Mouse (Mus musculus) heart, embryonic 13.5 days (tissue): ENCODE measurements around the gene Sertad1. TPM values are rescaled to one million over a fixed set of nuclear protein-coding genes. Genes with fewer than 3 reads are reported as not detected.
"Not testable (repeated sequence)": the region's sequence is repeated elsewhere in the genome, so short reads cannot be mapped to it uniquely, and the experiment has no call there.

ENCODE experiments used
- ATAC-seq: fragments of 200-750 bp; cut with Nextera tagmentation; 2 replicates; pipeline ENCODE4 v1.8.0; 2017; ENCODE audit warnings: moderate TSS enrichment; ENCODE audit not compliant: insufficient number of reproducible peaks, low FRiP score, low TSS enrichment; ENCODE audit errors: extremely low read depth
- H3K27ac ChIP-seq: fragments of 300-500 bp; sonication (generic); replicated peaks from 2 replicates; pipeline ENCODE4 v1.5.1; 2015; ENCODE audit warnings: moderate library complexity, mild to moderate bottlenecking, inconsistent platforms
- H3K27me3 ChIP-seq: fragments of 300-500 bp; sonication (generic); replicated peaks from 2 replicates; pipeline ENCODE4 v1.6.1; 2015; ENCODE audit warnings: mild to moderate bottlenecking, inconsistent platforms
- H3K36me3 ChIP-seq: fragments of 300-500 bp; sonication (generic); 2 replicates; pipeline ENCODE4 v1.6.1; 2015; ENCODE audit warnings: mild to moderate bottlenecking, inconsistent platforms
- H3K4me1 ChIP-seq: fragments of 300-500 bp; sonication (generic); 2 replicates; pipeline ENCODE4 v1.6.1; 2015; ENCODE audit warnings: inconsistent platforms
- H3K4me2 ChIP-seq: fragments of 300-500 bp; sonication (generic); 2 replicates; pipeline ENCODE4 v1.6.1; 2015; ENCODE audit warnings: inconsistent platforms, mild to moderate bottlenecking, moderate library complexity
- H3K4me3 ChIP-seq: fragments of 300-500 bp; sonication (generic); 2 replicates; pipeline ENCODE4 v1.5.1; 2015; ENCODE audit warnings: moderate library complexity, mild to moderate bottlenecking, inconsistent platforms
- H3K9ac ChIP-seq: fragments of 300-500 bp; sonication (generic); 2 replicates; pipeline ENCODE4 v1.6.1; 2015; ENCODE audit warnings: inconsistent platforms, mild to moderate bottlenecking, moderate library complexity
- H3K9me3 ChIP-seq: fragments of 300-500 bp; sonication (generic); 2 replicates; pipeline ENCODE4 v1.6.1; 2016; ENCODE audit warnings: inconsistent platforms
- WGBS: fragments of 180-500 bp; shearing (Covaris S2); methylation state at CpG from one replicate; pipeline ENCODE4 v1.1.7; 2015; ENCODE audit warnings: mixed read lengths; 5-methylcytosine and 5-hydroxymethylcytosine counted together
- polyA plus RNA-seq: library from polyadenylated mRNA; unstranded; fragments of >200 nt; fragmentation: Nextera tagmentation; extraction: Ambion mirVana; gene quantifications from 2 replicates; pipeline ENCODE4 v1.2.1, GENCODE M21; 2015

Gene Sertad1
- polyA plus RNA-seq, 1 experiment from 2014 or later: 32.3 TPM

- Histone ChIP-seq H3K9ac (peak overlapping the region; percentile 95), H3K27me3 (no peaks in the 10 kb centered on the region), H3K4me1 (peaks cover 52% of the 10 kb centered on the region), H3K9me3 (no peaks in the 10 kb centered on the region), H3K27ac (peak overlapping the region; percentile 99), H3K4me2 (peak overlapping the region; percentile 71), H3K4me3 (peak overlapping the region; percentile 85), H3K36me3 (peaks cover 17% of the 10 kb centered on the region)
- ATAC-seq: no peak
- WGBS: 3% methylated on average over 13 of the region's 13 CpGs
Measured at GRCm38 (mm10) chr7:27487740-27488268, 1.1 kb downstream of the Sertad1 start.

- peak overlapping the region; percentile 98 for H3K27ac ChIP-seq
- no peaks in the 10 kb centered on the region for H3K27me3 ChIP-seq
- H3K9me3 ChIP-seq: no peaks in the 10 kb centered on the region
- H3K4me3 ChIP-seq: peak overlapping the region; percentile 47
- H3K4me2 ChIP-seq: peak overlapping the region; percentile 71
- peaks cover 57% of the 10 kb centered on the region for H3K4me1 ChIP-seq
- H3K36me3 ChIP-seq: peaks cover 17% of the 10 kb centered on the region
- ATAC-seq: no peak
- H3K9ac ChIP-seq: peak overlapping the region; percentile 80; the same call in 1 of the 2 replicates
- WGBS: 89% methylated on average over 25 of the region's 25 CpGs
Measured at GRCm38 (mm10) chr7:27489270-27489869, 2.7 kb downstream of the Sertad1 start.

- no peak for ATAC-seq
- peak overlapping the region; percentile 80 for H3K9ac ChIP-seq
- WGBS: 22% methylated on average over 4 of the region's 4 CpGs
- H3K27me3 ChIP-seq: no peaks in the 10 kb centered on the region
- H3K4me3 ChIP-seq: peak overlapping the region; percentile 47
- H3K4me2 ChIP-seq: peak overlapping the region; percentile 71
- H3K4me1 ChIP-seq: peaks cover 57% of the 10 kb centered on the region
- H3K9me3 ChIP-seq: no peaks in the 10 kb centered on the region
- H3K36me3 ChIP-seq: peaks cover 17% of the 10 kb centered on the region
- peak overlapping the region; percentile 98 for H3K27ac ChIP-seq
Measured at GRCm38 (mm10) chr7:27490227-27490542, 3.5 kb downstream of the Sertad1 start.

DNA sequence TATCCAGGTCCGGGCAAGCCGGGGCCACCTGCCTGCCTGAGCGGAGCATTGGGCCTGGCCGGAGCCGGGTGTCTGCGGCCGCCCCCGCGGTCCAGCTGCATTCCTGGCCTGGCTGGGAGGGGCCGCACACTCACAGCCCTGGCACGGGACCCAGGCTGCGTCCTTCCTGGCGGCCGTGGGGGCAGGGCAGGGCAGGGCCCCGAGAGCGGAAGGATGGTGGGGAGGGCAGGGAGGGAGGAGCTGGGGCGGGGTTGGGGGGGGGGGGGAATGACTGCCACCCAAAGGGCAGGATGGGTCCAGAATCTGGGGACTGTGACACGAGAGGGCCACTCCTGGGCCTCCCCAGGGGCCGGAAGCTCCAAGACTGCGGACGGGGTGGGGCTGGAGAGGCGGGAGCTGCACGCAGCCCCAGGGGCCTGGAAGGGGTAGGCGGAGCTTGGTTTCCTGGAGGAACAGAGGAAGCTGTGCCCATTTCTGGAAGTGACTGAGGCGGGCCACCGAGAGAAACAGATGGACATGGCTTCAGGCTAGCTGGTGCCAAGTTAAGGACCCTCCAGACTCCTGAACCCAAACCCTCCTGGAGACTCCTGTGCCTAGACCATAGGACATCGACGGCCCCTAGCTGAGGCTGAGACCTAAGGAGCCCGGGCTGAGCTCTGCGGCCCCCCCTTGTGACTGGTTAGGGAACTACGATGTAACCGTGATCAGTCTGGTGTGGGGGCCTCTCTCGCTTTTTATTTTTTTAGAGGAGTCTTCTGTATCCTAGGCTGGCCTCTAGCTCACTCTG, 4.0 kb downstream of the Sertad1 start:
- under 1% methylated on average over 31 of the region's 33 CpGs for WGBS
- H3K4me1 ChIP-seq: peaks cover 53% of the 10 kb centered on the region

DNA sequence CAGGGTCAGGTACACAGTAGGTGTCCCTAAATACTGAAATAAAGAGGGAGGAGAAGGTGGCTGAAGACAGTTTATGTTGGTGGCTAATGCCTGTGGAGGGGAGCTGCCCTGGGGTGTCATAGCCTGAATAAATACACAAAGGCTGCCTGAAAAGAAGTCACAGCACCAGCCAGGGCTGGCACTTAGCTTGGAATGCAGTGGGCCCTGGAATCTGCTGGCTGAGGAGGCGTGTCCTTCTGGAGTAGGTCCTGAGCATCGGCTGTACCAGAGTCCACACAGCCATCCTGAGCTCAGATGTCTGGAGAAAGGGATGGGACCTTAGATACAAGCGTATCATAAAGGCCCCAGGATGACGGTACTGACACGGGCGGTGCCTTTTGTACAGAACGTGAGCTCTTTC, 5.1 kb downstream of the Sertad1 start:
- Histone ChIP-seq H3K4me2 (peak overlapping the region; percentile 71), H3K27me3 (no peaks in the 10 kb centered on the region), H3K36me3 (peaks cover 17% of the 10 kb centered on the region), H3K9ac (peak overlapping the region; percentile 80), H3K4me3 (no peak overlapping the region), H3K4me1 (peaks cover 53% of the 10 kb centered on the region), H3K9me3 (no peaks in the 10 kb centered on the region), H3K27ac (peak overlapping the region; percentile 98)
- 41% methylated on average over 7 of the region's 7 CpGs for WGBS
- ATAC-seq: no peak

More for the DNA sequence above, 4.0 kb downstream of the Sertad1 start:
- peaks cover 17% of the 10 kb centered on the region for H3K36me3 ChIP-seq
- H3K9me3 ChIP-seq: no peaks in the 10 kb centered on the region
- peak overlapping the region; percentile 98 for H3K27ac ChIP-seq
- H3K4me2 ChIP-seq: peak overlapping the region; percentile 71
- ATAC-seq: peak; percentile 78
- no peaks in the 10 kb centered on the region for H3K27me3 ChIP-seq
- peak overlapping the region; percentile 47 for H3K4me3 ChIP-seq
- H3K9ac ChIP-seq: peak overlapping the region; percentile 80

GRCm38 (mm10) chr7:27493022-27493421, 6.3 kb downstream of the Sertad1 start:
- ATAC-seq: no peak
- no peak overlapping the region for H3K9ac ChIP-seq
- no peak overlapping the region for H3K4me3 ChIP-seq
- no peaks in the 10 kb centered on the region for H3K27me3 ChIP-seq
- H3K4me1 ChIP-seq: peaks cover 58% of the 10 kb centered on the region
- WGBS: 64% methylated on average over 3 of the region's 3 CpGs
- no peak overlapping the region for H3K27ac ChIP-seq
- H3K9me3 ChIP-seq: no peaks in the 10 kb centered on the region
- peaks cover 17% of the 10 kb centered on the region for H3K36me3 ChIP-seq
- no peak overlapping the region for H3K4me2 ChIP-seq

- Histone ChIP-seq H3K27ac (no peak overlapping the region), H3K36me3 (peaks cover 17% of the 10 kb centered on the region), H3K9ac (no peak overlapping the region), H3K4me1 (peaks cover 54% of the 10 kb centered on the region), H3K27me3 (no peaks in the 10 kb centered on the region), H3K4me3 (no peak overlapping the region), H3K9me3 (no peaks in the 10 kb centered on the region), H3K4me2 (no peak overlapping the region)
- WGBS: 69% methylated on average over 5 of the region's 5 CpGs
- ATAC-seq: no peak
Measured at GRCm38 (mm10) chr7:27493450-27493849, 6.7 kb downstream of the Sertad1 start.

DNA sequence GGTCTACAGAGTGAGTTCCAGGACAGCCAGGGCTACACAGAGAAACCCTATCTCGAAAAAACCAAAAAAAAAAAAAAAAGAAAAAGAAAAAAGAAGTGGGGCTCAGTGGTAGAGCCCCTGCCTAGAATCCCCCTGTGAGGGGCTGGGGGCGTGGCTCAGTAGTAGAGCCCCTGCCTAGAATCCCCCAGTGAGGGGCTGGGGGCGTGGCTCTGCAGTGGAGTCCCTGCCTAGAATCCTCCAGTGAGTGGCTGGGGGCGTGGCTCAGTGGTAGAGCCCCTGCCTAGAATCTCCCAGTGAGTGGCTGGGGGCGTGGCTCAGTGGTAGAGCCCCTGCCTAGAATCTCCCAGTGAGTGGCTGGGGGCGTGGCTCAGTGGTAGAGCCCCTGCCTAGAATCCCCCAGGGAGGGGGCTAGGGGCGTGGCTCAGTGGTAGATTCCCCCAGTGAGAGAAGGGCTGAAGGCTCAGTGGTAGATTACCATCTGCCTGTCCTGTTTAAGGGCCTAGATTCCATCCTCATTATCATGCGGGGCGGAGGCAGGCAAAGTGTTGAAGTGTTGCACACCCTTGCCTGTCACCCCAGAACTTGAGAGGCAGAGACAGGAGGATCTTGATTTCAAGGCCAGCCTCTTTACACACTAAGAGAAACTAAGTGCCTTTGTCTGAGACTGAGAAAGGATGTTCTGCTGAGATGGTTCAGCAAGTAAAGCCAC, 8.1 kb downstream of the Sertad1 start:
- 79% methylated on average over 9 of the region's 9 CpGs for WGBS
- not testable (repeated sequence) for H3K36me3 ChIP-seq, H3K4me3 ChIP-seq, H3K9ac ChIP-seq, H3K9me3 ChIP-seq, ATAC-seq, H3K27ac ChIP-seq, H3K27me3 ChIP-seq, H3K4me2 ChIP-seq
- H3K4me1 ChIP-seq: peaks cover 40% of the 10 kb centered on the region

- 55% methylated on average over 3 of the region's 3 CpGs for WGBS
- no peaks in the 10 kb centered on the region for H3K27me3 ChIP-seq
Measured at GRCm38 (mm10) chr7:27499036-27499435, 12.3 kb downstream of the Sertad1 start, which contains the start of gene Prx. Gene Prx (plus strand): TSS chr7:27499324.

GRCm38 (mm10) chr7:27501620-27502019, 14.9 kb downstream of the Sertad1 start:
- Histone ChIP-seq H3K4me2 (no peak overlapping the region), H3K36me3 (no peaks in the 10 kb centered on the region), H3K9ac (peak overlapping the region; percentile 7; the same call in 1 of the 2 replicates), H3K27me3 (no peaks in the 10 kb centered on the region), H3K4me1 (peaks cover 29% of the 10 kb centered on the region), H3K9me3 (no peaks in the 10 kb centered on the region), H3K4me3 (no peak overlapping the region), H3K27ac (peak overlapping the region; percentile 68; the same call in 1 of the 2 replicates)
- no peak for ATAC-seq
- WGBS: 38% methylated on average over 4 of the region's 4 CpGs

More at GRCm38 (mm10) chr7:27499036-27499435, 12.3 kb downstream of the Sertad1 start, which contains the start of gene Prx:
- Histone ChIP-seq H3K4me1 (peaks cover 22% of the 10 kb centered on the region), H3K9ac (no peak within 1 kb of the TSS), H3K27ac (no peak within 1 kb of the TSS), H3K4me2 (no peak within 1 kb of the TSS), H3K9me3 (no peaks in the 10 kb centered on the region), H3K36me3 (no peaks in the 10 kb centered on the region), H3K4me3 (no peak within 1 kb of the TSS)
- ATAC-seq: no peak

GRCm38 (mm10) chr7:27506765-27507370, 20.2 kb downstream of the Sertad1 start:
- no peaks in the 10 kb centered on the region for H3K27me3 ChIP-seq
- H3K9me3 ChIP-seq: no peaks in the 10 kb centered on the region
- peak overlapping the region; percentile 97 for H3K27ac ChIP-seq
- H3K4me3 ChIP-seq: peak overlapping the region; percentile 60
- peaks cover 26% of the 10 kb centered on the region for H3K4me1 ChIP-seq
- no peaks in the 10 kb centered on the region for H3K36me3 ChIP-seq
- no peak for ATAC-seq
- WGBS: 36% methylated on average over 9 of the region's 9 CpGs
- H3K4me2 ChIP-seq: peak overlapping the region; percentile 67
- H3K9ac ChIP-seq: peak overlapping the region; percentile 81
